Mouse (Mus musculus): ENCODE measurements around the gene Ciapin1. TPM values are rescaled to one million over a fixed set of nuclear protein-coding genes. Genes with fewer than 3 reads are reported as not detected.

Ciapin1 gene
- polyA plus RNA-seq, 1 experiment from 2014 or later = 179 TPM

DNA sequence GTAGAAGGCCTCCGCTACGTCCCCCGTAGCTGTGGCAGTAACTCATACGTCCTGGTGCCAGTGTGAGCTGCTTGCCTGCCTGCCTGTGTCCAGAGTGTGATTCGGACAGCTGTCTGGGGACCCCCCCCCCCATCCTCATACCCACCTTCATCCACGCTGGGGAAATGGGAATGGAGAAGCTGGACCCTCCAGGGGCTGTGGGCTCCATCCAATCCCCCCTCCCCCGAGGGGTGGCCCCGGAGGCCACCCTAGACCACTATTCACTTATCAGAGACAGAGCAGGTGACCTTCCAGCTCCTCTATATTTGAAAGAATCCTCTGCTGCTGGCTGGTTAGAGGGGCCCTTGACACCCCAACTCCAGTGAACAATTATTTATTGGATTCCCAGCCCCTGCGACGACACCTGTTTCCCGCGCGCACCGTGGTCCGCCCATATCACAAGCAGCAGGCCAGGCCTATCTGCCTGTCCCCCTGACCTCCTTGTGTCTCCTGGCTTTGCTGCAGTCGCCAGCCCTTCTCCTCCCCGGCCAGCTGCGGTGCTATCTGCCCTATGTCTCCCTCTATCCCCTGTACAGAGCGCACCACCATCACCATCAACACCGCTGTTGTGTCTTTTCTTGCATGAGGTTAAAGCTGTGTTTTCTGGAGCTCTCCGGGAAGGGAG is 57.5 kb downstream of the Ciapin1 start:
- no peaks in the 10 kb centered on the region for H3K27me3 ChIP-seq
- no peak overlapping the region for H3K4me3 ChIP-seq (replicated peaks)
- H3K27ac ChIP-seq = no peak overlapping the region
- no peak overlapping the region for H3K4me2 ChIP-seq
- 77% methylated on average over 21 of the region's 21 CpGs for WGBS
- peaks cover 15% of the 10 kb centered on the region for H3K4me1 ChIP-seq
- ATAC-seq (ENCODE audit: low FRiP score) = no peak
- no peaks in the 10 kb centered on the region for H3K9me3 ChIP-seq
- no peak overlapping the region for H3K9ac ChIP-seq
- H3K36me3 ChIP-seq (replicated peaks) = no peaks in the 10 kb centered on the region

DNA sequence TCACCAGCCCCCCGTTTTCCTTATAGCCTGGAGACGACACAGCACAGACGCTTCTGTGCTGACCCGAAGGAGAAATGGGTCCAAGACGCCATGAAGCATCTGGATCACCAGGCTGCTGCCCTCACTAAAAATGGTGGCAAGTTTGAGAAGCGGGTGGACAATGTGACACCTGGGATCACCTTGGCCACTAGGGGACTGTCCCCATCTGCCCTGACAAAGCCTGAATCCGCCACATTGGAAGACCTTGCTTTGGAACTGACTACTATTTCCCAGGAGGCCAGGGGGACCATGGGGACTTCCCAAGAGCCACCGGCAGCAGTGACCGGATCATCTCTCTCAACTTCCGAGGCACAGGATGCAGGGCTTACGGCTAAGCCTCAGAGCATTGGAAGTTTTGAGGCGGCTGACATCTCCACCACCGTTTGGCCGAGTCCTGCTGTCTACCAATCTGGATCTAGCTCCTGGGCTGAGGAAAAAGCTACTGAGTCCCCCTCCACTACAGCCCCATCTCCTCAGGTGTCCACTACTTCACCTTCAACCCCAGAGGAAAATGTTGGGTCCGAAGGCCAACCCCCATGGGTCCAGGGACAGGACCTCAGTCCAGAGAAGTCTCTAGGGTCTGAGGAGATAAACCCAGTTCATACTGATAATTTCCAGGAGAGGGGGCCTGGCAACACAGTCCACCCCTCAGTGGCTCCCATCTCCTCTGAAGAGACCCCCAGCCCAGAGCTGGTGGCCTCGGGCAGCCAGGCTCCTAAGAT is 58.4 kb downstream of the Ciapin1 start:
- Histone ChIP-seq H3K4me1 (peaks cover 15% of the 10 kb centered on the region), H3K9me3 (no peaks in the 10 kb centered on the region), H3K4me2 (no peak overlapping the region), H3K27me3 (0 out of 2 replicates have a peak, but pooled peaks cover 2% of the 10 kb centered on the region), H3K4me3 (replicated peaks) (no peak overlapping the region), H3K9ac (no peak overlapping the region), H3K36me3 (replicated peaks) (no peaks in the 10 kb centered on the region), H3K27ac (no peak overlapping the region)
- 94% methylated on average over 16 of the region's 16 CpGs for WGBS
- no peak for ATAC-seq (ENCODE audit: low FRiP score)

DNA sequence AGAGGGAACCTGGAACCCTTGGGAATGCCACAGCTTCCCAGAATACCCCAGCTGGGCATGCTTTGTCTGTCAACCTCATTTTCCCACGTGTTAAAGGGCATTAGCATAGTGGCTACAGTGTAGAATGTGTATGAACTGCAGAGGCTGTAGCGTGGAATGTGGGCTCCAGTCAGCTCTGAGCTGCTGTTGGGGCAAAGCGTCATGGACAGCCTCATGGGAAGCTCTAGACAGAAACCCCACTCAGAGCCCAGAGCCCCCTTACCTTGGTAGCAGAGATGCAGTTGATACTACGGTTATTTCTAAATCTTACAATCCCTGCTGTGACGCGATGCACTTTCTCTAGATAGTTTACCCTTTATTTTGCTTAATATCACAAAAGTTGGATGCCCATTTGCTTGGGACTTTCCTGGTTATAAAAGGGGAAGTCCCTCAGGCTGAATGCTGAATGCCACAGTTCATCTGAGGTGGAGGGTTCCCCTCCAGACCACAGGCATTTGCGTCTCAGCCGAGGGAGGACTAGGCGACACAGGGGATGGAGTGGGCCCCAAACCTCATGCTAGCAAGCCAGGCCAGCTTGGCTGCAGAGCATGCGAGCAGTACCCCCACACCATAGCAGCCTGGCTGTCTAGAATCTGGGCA is 59.1 kb downstream of the Ciapin1 start:
- 80% methylated on average over 10 of the region's 10 CpGs for WGBS
- H3K9ac ChIP-seq = no peak overlapping the region
- H3K9me3 ChIP-seq = no peaks in the 10 kb centered on the region
- H3K4me1 ChIP-seq = peaks cover 21% of the 10 kb centered on the region
- H3K36me3 ChIP-seq (replicated peaks) = no peaks in the 10 kb centered on the region
- H3K27me3 ChIP-seq = 0 out of 2 replicates have a peak, but pooled peaks cover 6% of the 10 kb centered on the region
- H3K4me2 ChIP-seq = no peak overlapping the region
- H3K27ac ChIP-seq = no peak overlapping the region
- no peak for ATAC-seq (ENCODE audit: low FRiP score)
- no peak overlapping the region for H3K4me3 ChIP-seq (replicated peaks)

DNA sequence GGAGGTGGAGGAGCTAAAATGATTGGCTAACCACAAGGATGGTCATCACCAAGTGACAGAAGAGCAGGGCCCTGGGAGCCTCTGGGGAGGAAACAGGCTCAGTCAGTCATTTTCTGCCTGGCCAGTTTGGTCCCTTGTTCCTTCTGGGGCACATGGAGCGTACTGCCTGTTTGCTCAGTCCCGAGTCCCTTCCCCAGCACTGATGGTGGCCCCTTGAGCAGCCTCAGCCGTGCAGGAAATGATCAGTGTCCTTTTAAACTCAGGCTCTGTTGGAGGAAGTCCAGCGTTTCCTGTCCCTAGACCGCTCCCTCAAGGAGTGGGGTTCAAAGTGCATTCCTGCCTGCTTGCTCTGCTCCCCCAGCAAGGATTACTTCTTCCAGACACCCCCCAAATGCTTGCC is 59.7 kb downstream of the Ciapin1 start:
- peaks cover 26% of the 10 kb centered on the region for H3K4me1 ChIP-seq
- no peak overlapping the region for H3K4me2 ChIP-seq
- no peaks in the 10 kb centered on the region for H3K9me3 ChIP-seq
- no peaks in the 10 kb centered on the region for H3K36me3 ChIP-seq (replicated peaks)
- H3K27ac ChIP-seq = 0 out of 2 replicates have a peak overlapping the region, but pooled peaks have one; percentile 13
- peaks cover 8% of the 10 kb centered on the region; the same call in 1 of the 2 replicates for H3K27me3 ChIP-seq
- WGBS = 74% methylated on average over 5 of the region's 5 CpGs
- ATAC-seq (ENCODE audit: low FRiP score) = no peak
- H3K9ac ChIP-seq = no peak overlapping the region
- H3K4me3 ChIP-seq (replicated peaks) = no peak overlapping the region

DNA sequence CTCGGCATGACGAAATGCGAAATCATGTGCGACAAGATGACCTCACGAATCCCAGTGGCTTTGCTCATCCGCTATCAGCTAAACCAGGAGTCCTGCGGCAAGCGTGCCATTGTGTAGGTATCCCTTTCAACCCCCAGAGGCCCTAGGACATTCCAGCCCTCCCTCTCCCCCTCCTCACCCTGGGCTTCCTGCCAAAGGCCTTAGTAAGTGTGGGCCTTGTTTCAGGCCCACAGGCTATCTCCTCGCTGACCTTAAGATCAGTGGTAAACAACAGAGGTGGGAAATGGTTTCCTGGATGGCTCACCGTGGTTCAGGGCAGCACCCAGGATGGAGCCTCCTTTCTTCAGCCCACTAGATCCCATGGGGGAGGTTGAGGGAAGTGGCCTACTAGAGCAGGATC is 60.1 kb downstream of the Ciapin1 start:
- peaks cover 11% of the 10 kb centered on the region for H3K27me3 ChIP-seq
- H3K4me2 ChIP-seq = no peak overlapping the region
- H3K36me3 ChIP-seq (replicated peaks) = no peaks in the 10 kb centered on the region
- ATAC-seq (ENCODE audit: low FRiP score) = no peak
- H3K9me3 ChIP-seq = no peaks in the 10 kb centered on the region
- H3K4me1 ChIP-seq = peaks cover 30% of the 10 kb centered on the region
- H3K4me3 ChIP-seq (replicated peaks) = no peak overlapping the region
- WGBS = 72% methylated on average over 10 of the region's 10 CpGs
- H3K27ac ChIP-seq = 0 out of 2 replicates have a peak overlapping the region, but pooled peaks have one; percentile 13
- H3K9ac ChIP-seq = no peak overlapping the region

DNA sequence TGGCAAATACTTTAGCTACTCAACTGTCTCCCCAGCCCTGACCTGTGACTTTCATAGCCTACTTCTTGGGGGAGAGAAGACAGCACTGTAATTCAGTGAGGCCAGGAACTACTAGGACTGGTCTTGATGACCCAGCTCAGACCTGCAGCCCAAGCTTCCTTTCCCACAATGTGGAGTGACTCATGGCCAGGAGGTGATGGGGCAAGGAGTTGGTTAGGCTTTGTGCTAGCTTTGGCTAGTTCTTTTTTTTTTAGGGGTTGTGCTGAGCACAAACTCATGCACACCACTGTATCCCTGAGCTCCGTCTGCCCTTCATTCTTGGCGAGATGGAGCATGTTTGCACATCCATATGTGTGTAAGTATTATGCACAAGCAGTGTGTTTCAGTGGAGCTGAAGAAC is 61.8 kb downstream of the Ciapin1 start:
- no peaks in the 10 kb centered on the region for H3K36me3 ChIP-seq (replicated peaks)
- peaks cover 22% of the 10 kb centered on the region for H3K27me3 ChIP-seq
- no peaks in the 10 kb centered on the region for H3K9me3 ChIP-seq
- peaks cover 38% of the 10 kb centered on the region for H3K4me1 ChIP-seq
- ATAC-seq (ENCODE audit: low FRiP score) = no peak
- H3K4me2 ChIP-seq = no peak overlapping the region
- H3K4me3 ChIP-seq (replicated peaks) = no peak overlapping the region
- WGBS = 86% methylated on average over 2 of the region's 2 CpGs
- no peak overlapping the region for H3K27ac ChIP-seq
- H3K9ac ChIP-seq = no peak overlapping the region

DNA sequence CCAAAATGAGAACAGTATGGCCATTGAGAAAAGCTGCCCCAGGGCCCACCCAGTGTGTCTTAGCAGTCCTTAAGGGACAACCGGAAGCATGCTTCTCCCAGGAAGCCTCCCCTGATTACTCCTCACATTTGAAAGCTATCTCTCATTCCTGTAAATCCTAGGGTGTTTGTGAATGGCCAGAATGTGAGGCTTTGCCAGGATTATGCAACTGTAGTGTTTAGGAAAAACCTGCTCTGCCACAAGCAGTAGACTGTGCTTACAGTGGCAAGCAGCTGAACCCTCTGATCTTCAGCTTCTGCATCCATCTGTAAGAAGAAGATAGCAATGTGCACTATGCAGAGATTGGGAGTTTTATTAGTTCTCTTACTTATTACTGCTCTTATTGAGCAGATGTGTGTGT is 63.6 kb downstream of the Ciapin1 start:
- H3K9ac ChIP-seq = no peak overlapping the region
- peaks cover 42% of the 10 kb centered on the region for H3K4me1 ChIP-seq
- no peaks in the 10 kb centered on the region for H3K36me3 ChIP-seq (replicated peaks)
- ATAC-seq (ENCODE audit: low FRiP score) = no peak
- H3K9me3 ChIP-seq = no peaks in the 10 kb centered on the region
- no peak overlapping the region for H3K4me3 ChIP-seq (replicated peaks)
- H3K27me3 ChIP-seq = peaks cover 38% of the 10 kb centered on the region
- no peak overlapping the region for H3K27ac ChIP-seq
- H3K4me2 ChIP-seq = no peak overlapping the region
- 87% methylated on average over 1 of the region's 1 CpGs for WGBS

DNA sequence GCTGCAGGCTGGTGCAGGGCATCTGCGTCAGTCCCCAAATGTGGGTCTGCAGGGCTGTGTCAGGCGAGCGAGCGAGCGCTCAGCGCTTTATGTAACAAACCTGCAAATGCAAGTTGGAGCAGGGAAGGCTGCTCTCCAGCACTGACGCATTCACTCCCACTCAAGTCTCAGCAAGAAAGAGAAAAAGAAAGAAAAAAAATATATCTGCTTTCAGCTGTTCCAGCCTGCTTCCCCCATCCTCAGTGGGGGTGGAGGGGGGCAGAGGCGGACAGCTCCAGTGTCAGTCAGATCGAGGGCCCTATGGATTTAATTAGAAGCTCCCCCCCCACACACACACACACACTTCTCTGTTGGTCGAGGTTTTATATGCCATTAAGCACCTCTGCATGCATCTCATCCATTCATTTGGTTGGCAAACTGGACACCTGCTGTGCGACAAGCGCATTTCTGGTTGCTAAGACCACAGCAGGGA is 64.4 kb downstream of the Ciapin1 start:
- Histone ChIP-seq H3K9ac (0 out of 2 replicates have a peak overlapping the region, but pooled peaks have one; percentile 12), H3K27ac (peak overlapping the region; percentile 36; the same call in 1 of the 2 replicates), H3K4me2 (peak overlapping the region; percentile 94), H3K4me3 (replicated peaks) (peak overlapping the region; percentile 56), H3K27me3 (peaks cover 38% of the 10 kb centered on the region), H3K36me3 (replicated peaks) (no peaks in the 10 kb centered on the region), H3K4me1 (peaks cover 40% of the 10 kb centered on the region), H3K9me3 (no peaks in the 10 kb centered on the region)
- ATAC-seq (ENCODE audit: low FRiP score) = peak; percentile 47; the same call in 1 of the 2 replicates
- 13% methylated on average over 12 of the region's 12 CpGs for WGBS

DNA sequence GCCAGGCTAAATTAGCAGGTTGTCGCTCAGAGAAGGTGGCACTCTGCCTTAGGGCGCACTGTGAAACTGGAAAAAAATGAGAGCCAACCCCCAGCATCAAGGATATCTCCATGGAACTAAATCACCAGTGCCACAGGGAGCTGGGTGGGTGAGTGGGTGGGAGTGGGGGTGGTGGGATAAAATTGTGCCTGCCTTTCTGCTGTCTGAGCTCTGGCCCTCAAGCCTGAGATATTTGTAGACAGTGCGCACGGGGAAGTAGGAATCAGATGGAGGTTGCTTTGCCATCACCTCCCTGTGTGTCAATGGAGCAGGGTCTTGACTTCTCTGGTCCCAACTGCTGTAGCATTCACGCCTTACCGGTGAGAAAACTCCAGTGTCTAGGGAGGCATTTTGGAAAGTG is 65.1 kb downstream of the Ciapin1 start:
- 45% methylated on average over 6 of the region's 6 CpGs for WGBS
- no peaks in the 10 kb centered on the region for H3K36me3 ChIP-seq (replicated peaks)
- H3K4me2 ChIP-seq = peak overlapping the region; percentile 94
- no peaks in the 10 kb centered on the region for H3K9me3 ChIP-seq
- peaks cover 38% of the 10 kb centered on the region for H3K27me3 ChIP-seq
- peaks cover 36% of the 10 kb centered on the region for H3K4me1 ChIP-seq
- no peak overlapping the region for H3K27ac ChIP-seq
- H3K9ac ChIP-seq = no peak overlapping the region
- peak overlapping the region; percentile 56 for H3K4me3 ChIP-seq (replicated peaks)
- no peak for ATAC-seq (ENCODE audit: low FRiP score)

DNA sequence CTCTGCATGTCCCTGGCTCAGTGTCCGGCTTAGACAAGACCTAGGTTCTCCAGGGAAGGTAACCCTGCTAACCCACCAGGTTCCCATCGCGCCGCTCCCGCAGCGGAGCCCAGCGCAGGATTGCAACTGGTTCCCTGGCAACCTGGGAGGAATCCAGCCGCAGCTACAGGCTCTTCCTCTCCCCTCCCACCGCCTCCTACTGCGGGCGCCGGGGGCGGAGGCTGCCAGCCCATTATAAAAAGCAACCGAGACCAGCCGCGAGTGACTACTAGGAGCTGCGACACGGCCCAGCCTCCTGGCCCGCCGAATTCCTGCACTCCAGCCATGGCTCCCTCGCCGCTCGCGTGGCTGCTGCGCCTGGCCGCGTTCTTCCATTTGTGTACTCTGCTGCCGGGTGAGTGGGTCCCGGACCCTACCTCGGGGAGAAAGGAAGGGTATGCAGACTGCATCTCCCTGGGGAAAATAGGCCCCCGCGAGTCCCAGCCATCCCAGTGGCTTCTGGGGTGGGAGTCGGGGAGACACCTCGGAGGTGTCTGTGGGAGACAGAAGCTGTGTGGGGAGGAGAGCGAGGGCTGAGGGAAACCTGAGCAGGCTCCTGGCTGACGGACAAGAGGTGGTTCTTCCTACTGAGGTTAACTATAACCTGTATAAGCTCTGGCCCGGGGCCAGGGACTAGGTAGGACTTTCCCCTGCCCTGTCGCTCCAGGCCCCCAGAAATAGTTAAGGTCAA is 66.1 kb downstream of the Ciapin1 start, which contains the start of gene Cx3cl1:
Gene Cx3cl1, plus strand, starts transcription at position 69 of the 730 bp plus-strand sequence.
- Histone ChIP-seq H3K4me2 (peak within 1 kb of the TSS; percentile 94), H3K36me3 (replicated peaks) (no peaks in the 10 kb centered on the region), H3K4me3 (replicated peaks) (peak within 1 kb of the TSS; percentile 56), H3K4me1 (peaks cover 36% of the 10 kb centered on the region), H3K9me3 (no peaks in the 10 kb centered on the region), H3K9ac (peak within 1 kb of the TSS; percentile 79), H3K27me3 (peaks cover 38% of the 10 kb centered on the region), H3K27ac (0 out of 2 replicates have a peak within 1 kb of the TSS, but pooled peaks have one; percentile 31)
- ATAC-seq (ENCODE audit: low FRiP score) = peak; percentile 86
- 1% methylated on average over 38 of the region's 38 CpGs for WGBS

DNA sequence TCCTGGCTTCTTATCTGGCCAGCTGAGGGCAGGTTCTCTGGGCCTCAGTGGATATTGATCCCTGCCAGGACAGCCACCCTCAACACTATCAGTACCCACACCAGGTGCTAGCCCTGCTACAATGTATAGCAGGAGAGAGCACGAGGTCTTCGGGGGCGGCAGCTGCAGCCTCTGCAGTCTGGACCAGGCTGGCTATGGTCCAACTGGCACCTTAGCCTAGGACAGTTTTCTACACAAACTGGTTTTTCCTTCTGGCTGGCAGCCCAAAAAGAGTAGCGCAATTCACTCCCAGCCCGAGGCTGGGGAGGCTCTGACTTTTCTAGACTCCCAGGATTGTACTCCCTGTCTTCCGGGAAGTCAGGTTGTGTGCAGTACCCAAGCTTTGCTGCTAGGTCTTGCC is 67.2 kb downstream of the Ciapin1 start:
- Histone ChIP-seq H3K9me3 (no peaks in the 10 kb centered on the region), H3K27me3 (peaks cover 38% of the 10 kb centered on the region), H3K9ac (no peak overlapping the region), H3K4me2 (0 out of 2 replicates have a peak overlapping the region, but pooled peaks have one; percentile 94), H3K27ac (no peak overlapping the region), H3K4me3 (replicated peaks) (no peak overlapping the region), H3K36me3 (replicated peaks) (no peaks in the 10 kb centered on the region), H3K4me1 (peaks cover 36% of the 10 kb centered on the region)
- no peak for ATAC-seq (ENCODE audit: low FRiP score)
- 63% methylated on average over 6 of the region's 6 CpGs for WGBS

Measured in forebrain, embryonic 12.5 days (tissue).